Comparison of ENCODE assay signal across 8 mouse cellular contexts in the genomic region with DNA sequence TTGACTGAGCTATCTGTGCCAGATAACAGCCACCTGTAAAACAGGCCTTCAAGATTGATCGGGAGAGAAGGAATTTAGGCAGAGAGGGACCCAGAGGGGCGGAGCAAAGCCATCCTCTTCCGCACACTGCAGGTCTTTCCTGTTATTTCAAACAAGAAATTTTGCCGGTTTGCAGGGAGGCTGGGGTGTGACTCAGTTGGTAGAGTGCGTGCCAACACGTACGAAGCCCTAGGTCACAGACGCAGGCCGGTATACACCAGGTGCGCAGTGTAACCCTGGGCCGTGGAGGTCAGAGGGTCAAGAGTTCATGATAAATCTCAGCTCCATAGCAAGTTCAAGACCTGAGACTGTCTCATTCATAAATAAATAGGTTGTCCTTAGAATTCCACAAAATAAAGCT. TPM values are rescaled to one million over a fixed set of nuclear protein-coding genes. Genes with fewer than 3 reads are reported as not detected.
A peak's percentile ranks its signal among the peaks of the same experiment; 100 is the strongest.
DNase-seq lines count a peak whose midpoint lies in the region; ATAC-seq and TF ChIP-seq lines count a peak whose summit lies in the region.

No protein-coding gene starts in this region.

- H3K9ac ChIP-seq in kidney, embryonic 15.5 days, result no peak overlapping the region; the same call in 1 of the 2 replicates
- no peak overlapping the region for H3K9ac ChIP-seq in hindbrain, embryonic 15.5 days
- peak overlapping the region; percentile 56 for H3K9ac ChIP-seq in liver, postnatal 0 days (replicated peaks)

- peak overlapping the region; percentile 68 for H3K4me2 ChIP-seq in kidney, embryonic 15.5 days
- H3K4me2 ChIP-seq in hindbrain, embryonic 15.5 days, result peak overlapping the region; percentile 31
- peak overlapping the region; percentile 90 for H3K4me2 ChIP-seq in liver, postnatal 0 days (ENCODE audit: low read depth, low read length)

- no peaks in the 10 kb centered on the region for H3K9me3 ChIP-seq in kidney, embryonic 15.5 days (replicated peaks)
- no peaks in the 10 kb centered on the region for H3K9me3 ChIP-seq in hindbrain, embryonic 15.5 days
- H3K9me3 ChIP-seq in liver, postnatal 0 days (ENCODE audit: low read length), result no peaks in the 10 kb centered on the region

- 46% methylated on average over 11 of the region's 11 CpGs for WGBS in kidney, embryonic 15.5 days
- 59% methylated on average over 11 of the region's 11 CpGs for WGBS in hindbrain, embryonic 15.5 days
- WGBS in liver, postnatal 0 days (ENCODE audit: insufficient replicate concordance), result 56% methylated on average over 11 of the region's 11 CpGs

- TF ChIP-seq EP300 in liver, postnatal 0 days (IDR thresholded peaks at IDR 0.05; ENCODE audit: low read depth), result no peak

- no peaks in the 10 kb centered on the region for H3K36me3 ChIP-seq in kidney, embryonic 15.5 days
- H3K36me3 ChIP-seq in hindbrain, embryonic 15.5 days, result no peaks in the 10 kb centered on the region
- H3K36me3 ChIP-seq in liver, postnatal 0 days (replicated peaks; ENCODE audit: insufficient read depth, low read length), result peaks cover 25% of the 10 kb centered on the region

- intact Hi-C loops in left cerebral cortex, postnatal 14 days (cut with DNase I), result no loop called here

- peaks cover 20% of the 10 kb centered on the region for H3K27me3 ChIP-seq in kidney, embryonic 15.5 days
- peaks cover 22% of the 10 kb centered on the region; the same call in 1 of the 2 replicates for H3K27me3 ChIP-seq in hindbrain, embryonic 15.5 days
- H3K27me3 ChIP-seq in liver, postnatal 0 days (ENCODE audit: insufficient read depth, low read length), result no peaks in the 10 kb centered on the region

- no peak for TF ChIP-seq CTCF in liver, postnatal 0 days (IDR thresholded peaks at IDR 0.05; ENCODE audit: low read depth)

- H3K4me3 ChIP-seq in kidney, embryonic 15.5 days (replicated peaks), result peak overlapping the region; percentile 40; the same call in 1 of the 2 replicates
- H3K4me3 ChIP-seq in hindbrain, embryonic 15.5 days, result no peak overlapping the region
- peak overlapping the region; percentile 42 for H3K4me3 ChIP-seq in liver, postnatal 0 days (ENCODE audit: low read depth, low read length)

- peaks cover 21% of the 10 kb centered on the region for H3K4me1 ChIP-seq in kidney, embryonic 15.5 days
- peaks cover 5% of the 10 kb centered on the region; the same call in 1 of the 2 replicates for H3K4me1 ChIP-seq in hindbrain, embryonic 15.5 days (replicated peaks)
- peaks cover 30% of the 10 kb centered on the region for H3K4me1 ChIP-seq in liver, postnatal 0 days (ENCODE audit: insufficient read depth)

- DNase-seq in kidney, postnatal 10 days, result no peak
- peak; percentile 65 for DNase-seq in R1 (ENCODE audit: low read depth, low spot score)
- no peak for DNase-seq in liver, postnatal 0 days
- DNase-seq in left cerebral cortex, postnatal 14 days (ENCODE audit: low spot score in 2 of 2), result no peak
- DNase-seq in thymus, adult 18-20 months, result no peak
- no peak for DNase-seq in layer of hippocampus, adult 18-20 months (ENCODE audit: low spot score in 2 of 2)

- no peak for ATAC-seq in kidney, embryonic 15.5 days (replicated peaks; ENCODE audit: low FRiP score)
- no peak for ATAC-seq in hindbrain, embryonic 15.5 days (ENCODE audit: low FRiP score, low read depth)
- ATAC-seq in liver, postnatal 0 days, result no peak

- H3K27ac ChIP-seq in kidney, embryonic 15.5 days, result no peak overlapping the region
- no peak overlapping the region for H3K27ac ChIP-seq in hindbrain, embryonic 15.5 days (replicated peaks)
- peak overlapping the region; percentile 62; the same call in 1 of the 2 replicates for H3K27ac ChIP-seq in liver, postnatal 0 days (ENCODE audit: low read depth)

RNA-seq across cellular contexts. Expression of a gene that starts 3.3 kb away (rescaled TPM):
- polyA plus RNA-seq in kidney, embryonic 15.5 days (2015; fragmentation: Nextera tagmentation; extraction: Ambion mirVana), result 7.3 and 23.2 TPM in 2 replicates
- 0.44 and 0.97 TPM in 2 replicates for polyA plus RNA-seq in hindbrain, embryonic 15.5 days (2015; fragmentation: Nextera tagmentation; extraction: Ambion mirVana)
- polyA plus RNA-seq in liver, postnatal 0 days (2015; fragmentation: Nextera tagmentation; extraction: Ambion mirVana), result 102 and 108 TPM in 2 replicates
- under 1 TPM; 0.40 to 0.53 TPM for total RNA-seq in left cerebral cortex, postnatal 14 days (2021)
- under 1 TPM; 0.41 to 0.84 TPM for total RNA-seq in layer of hippocampus, adult 18-20 months (2021)

RNA-seq across cellular contexts. Expression of a gene that starts 15.2 kb away (rescaled TPM):
- 193 and 194 TPM in 2 replicates for polyA plus RNA-seq in kidney, embryonic 15.5 days (2015; fragmentation: Nextera tagmentation; extraction: Ambion mirVana)
- 183 and 190 TPM in 2 replicates for polyA plus RNA-seq in hindbrain, embryonic 15.5 days (2015; fragmentation: Nextera tagmentation; extraction: Ambion mirVana)
- polyA plus RNA-seq in liver, postnatal 0 days (2015; fragmentation: Nextera tagmentation; extraction: Ambion mirVana), result 72.7 and 75.6 TPM in 2 replicates
- total RNA-seq in left cerebral cortex, postnatal 14 days (2021), result 10 to 100 TPM; 62.0 to 64.2 TPM
- 10 to 100 TPM; 56.4 to 58.4 TPM for total RNA-seq in layer of hippocampus, adult 18-20 months (2021)

RNA-seq across cellular contexts. Expression of a gene that starts 24.4 kb away (rescaled TPM):
- 70.0 and 73.1 TPM in 2 replicates for polyA plus RNA-seq in kidney, embryonic 15.5 days (2015; fragmentation: Nextera tagmentation; extraction: Ambion mirVana)
- 85.3 and 86.0 TPM in 2 replicates for polyA plus RNA-seq in hindbrain, embryonic 15.5 days (2015; fragmentation: Nextera tagmentation; extraction: Ambion mirVana)
- 34.9 and 36.6 TPM in 2 replicates for polyA plus RNA-seq in liver, postnatal 0 days (2015; fragmentation: Nextera tagmentation; extraction: Ambion mirVana)
- 10 to 100 TPM; 33.1 to 51.9 TPM for total RNA-seq in left cerebral cortex, postnatal 14 days (2021)
- 10 to 100 TPM; 45.4 to 48.3 TPM for total RNA-seq in layer of hippocampus, adult 18-20 months (2021)

RNA-seq across cellular contexts. Expression of a gene that starts 33.2 kb away (rescaled TPM):
- polyA plus RNA-seq in kidney, embryonic 15.5 days (2015; fragmentation: Nextera tagmentation; extraction: Ambion mirVana), result 11.1 and 40.8 TPM in 2 replicates
- polyA plus RNA-seq in hindbrain, embryonic 15.5 days (2015; fragmentation: Nextera tagmentation; extraction: Ambion mirVana), result 1.6 and 2.3 TPM in 2 replicates
- 0.33 and 0.68 TPM in 2 replicates for polyA plus RNA-seq in liver, postnatal 0 days (2015; fragmentation: Nextera tagmentation; extraction: Ambion mirVana)
- under 1 TPM; 0.88 to 0.93 TPM for total RNA-seq in left cerebral cortex, postnatal 14 days (2021)
- total RNA-seq in layer of hippocampus, adult 18-20 months (2021), result under 1 TPM in 1 of 2 experiments, not detected in 1; 0.53 TPM

RNA-seq across cellular contexts. Expression of a gene that starts 47.0 kb away (rescaled TPM):
- 43.1 and 49.4 TPM in 2 replicates for polyA plus RNA-seq in kidney, embryonic 15.5 days (2015; fragmentation: Nextera tagmentation; extraction: Ambion mirVana)
- polyA plus RNA-seq in hindbrain, embryonic 15.5 days (2015; fragmentation: Nextera tagmentation; extraction: Ambion mirVana), result 56.0 and 63.5 TPM in 2 replicates
- 18.1 and 18.2 TPM in 2 replicates for polyA plus RNA-seq in liver, postnatal 0 days (2015; fragmentation: Nextera tagmentation; extraction: Ambion mirVana)
- total RNA-seq in left cerebral cortex, postnatal 14 days (2021), result 10 to 100 TPM; 41.5 to 43.2 TPM
- total RNA-seq in layer of hippocampus, adult 18-20 months (2021), result 10 to 100 TPM; 49.8 to 51.3 TPM

Comparison
In these comparisons a context has a peak if more than half of its experiments do, and no peak if none do; other contexts are left out.
1. H3K4me2 ChIP-seq: peak in every context shown above with its lines; median percentile 90 in liver, postnatal 0 days; 68 in kidney, embryonic 15.5 days; 31 in hindbrain, embryonic 15.5 days.